Mouse (Mus musculus) kidney, adult 2 months (tissue): ENCODE data around the gene AI182371.

Experiments
- CTCF ChIP-seq: fragments of 200-500 bp; conservative IDR thresholded peaks from 2 replicates; pipeline ENCODE4 v1.5.1; 2011; ENCODE audit warnings: low read depth, mild to moderate bottlenecking, control low read depth, low read length, moderate library complexity, mixed read lengths; ENCODE audit not compliant: insufficient read depth, insufficient read length
- POLR2A ChIP-seq: fragments of 200-500 bp; IDR thresholded peaks from one replicate; pipeline ENCODE4 v1.6.1; 2011; ENCODE audit warnings: low read depth, low read length, control low read depth

DNA sequence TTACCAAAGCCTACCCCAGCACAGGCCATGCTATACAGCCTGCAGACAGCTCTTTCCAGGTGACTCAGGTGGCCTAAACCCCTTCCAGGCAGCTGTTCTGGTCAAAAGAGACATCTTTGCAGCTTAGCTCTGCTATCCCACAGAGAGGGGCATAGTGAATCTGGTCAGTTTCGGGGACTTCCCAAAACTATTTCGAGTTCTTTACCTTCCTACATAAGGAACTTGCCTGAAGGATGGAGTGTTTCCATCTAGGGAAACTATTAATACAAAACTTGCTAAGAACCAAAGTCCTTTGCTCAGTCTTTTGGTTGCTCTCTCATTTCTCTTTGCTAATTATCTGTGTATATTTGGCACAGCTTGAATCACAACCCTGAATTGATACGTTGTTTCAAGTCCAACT, 40.3 kb upstream of the AI182371 start:
- no peak for TF ChIP-seq CTCF
- no peak for TF ChIP-seq POLR2A
